Mouse (Mus musculus) E14TG2a.4 (cell line): ENCODE results near the gene Mrc2.

Source experiments
- CTCF ChIP-seq: conservative IDR thresholded peaks from 2 replicates; pipeline ENCODE4 v1.5.1; 2014; ENCODE audit warnings: low read length
- NANOG ChIP-seq: IDR thresholded peaks from 2 replicates; pipeline ENCODE4 v1.6.1; 2014; ENCODE audit warnings: borderline replicate concordance, low read length, mixed read lengths

- no peak for TF ChIP-seq CTCF
- no peak for TF ChIP-seq NANOG
Observed at GRCm38 (mm10) chr11:105317769-105318168, 25.3 kb downstream of the Mrc2 start.
